Mouse (Mus musculus) hindbrain, embryonic 16.5 days (tissue): Measurements from ENCODE around the gene Ms4a8a. TPM values are rescaled to one million over a fixed set of nuclear protein-coding genes. Genes with fewer than 3 reads are reported as not detected.
"Not testable (repeated sequence)": the region's sequence is repeated elsewhere in the genome, so short reads cannot be mapped to it uniquely, and the experiment has no call there.

ENCODE experiments used
- ATAC-seq: fragments of 200-750 bp; cut with Nextera tagmentation; 2 replicates; pipeline ENCODE4 v1.8.0; 2017; ENCODE audit warnings: moderate TSS enrichment, moderate library complexity
- H3K27ac ChIP-seq: fragments of 300-500 bp; sonication (generic); 2 replicates; pipeline ENCODE4 v1.5.1; 2014; ENCODE audit warnings: low read depth, mild to moderate bottlenecking, control low read depth, low read length, moderate library complexity
- H3K27me3 ChIP-seq: fragments of 300-500 bp; sonication (generic); replicated peaks from 2 replicates; pipeline ENCODE4 v1.6.1; 2014; ENCODE audit warnings: low read length; ENCODE audit not compliant: control insufficient read depth, insufficient read depth
- H3K36me3 ChIP-seq: fragments of 300-500 bp; sonication (generic); 2 replicates; pipeline ENCODE4 v1.6.1; 2014; ENCODE audit warnings: mild to moderate bottlenecking, low read length, moderate library complexity, mixed read lengths; ENCODE audit not compliant: control insufficient read depth, insufficient read depth
- H3K4me1 ChIP-seq: fragments of 300-500 bp; sonication (generic); 2 replicates; pipeline ENCODE4 v1.6.1; 2014; ENCODE audit warnings: low read depth, low read length; ENCODE audit not compliant: control insufficient read depth, insufficient read depth
- H3K4me2 ChIP-seq: fragments of 300-500 bp; sonication (generic); 2 replicates; pipeline ENCODE4 v1.6.1; 2014; ENCODE audit warnings: mild to moderate bottlenecking, low read length, control low read depth, moderate library complexity
- H3K4me3 ChIP-seq: fragments of 300-500 bp; sonication (generic); 2 replicates; pipeline ENCODE4 v1.5.1; 2014; ENCODE audit warnings: mild to moderate bottlenecking, low read length, control low read depth, moderate library complexity
- H3K9ac ChIP-seq: fragments of 300-500 bp; sonication (generic); 2 replicates; pipeline ENCODE4 v1.6.1; 2014; ENCODE audit warnings: low read depth, mild to moderate bottlenecking, control low read depth, low read length, moderate library complexity
- H3K9me3 ChIP-seq: fragments of 300-500 bp; sonication (generic); 2 replicates; pipeline ENCODE4 v1.6.1; 2014; ENCODE audit warnings: mild to moderate bottlenecking, low read length, moderate library complexity; ENCODE audit not compliant: control insufficient read depth
- WGBS: fragments of 180-500 bp; shearing (Covaris S2); extraction: QIAGEN DNeasy Blood & Tissue Kit; methylation state at CpG from one replicate; pipeline ENCODE4 v1.1.7; 2014; 5-methylcytosine and 5-hydroxymethylcytosine counted together
- polyA plus RNA-seq: library from polyadenylated mRNA; unstranded; fragments of >200 nt; fragmentation: Nextera tagmentation; extraction: Ambion mirVana; gene quantifications from 2 replicates; pipeline ENCODE4 v1.2.1, GENCODE M21; 2015

Ms4a8a gene
- polyA plus RNA-seq, 1 experiment from 2014 or later = not detected

GRCm38 (mm10) chr19:11065202-11065875 lies 15.6 kb downstream of the Ms4a8a start:
- H3K36me3 ChIP-seq = no peaks in the 10 kb centered on the region
- no peaks in the 10 kb centered on the region for H3K27me3 ChIP-seq
- H3K4me2 ChIP-seq = no peak overlapping the region
- H3K4me1 ChIP-seq = no peaks in the 10 kb centered on the region
- no peak overlapping the region for H3K4me3 ChIP-seq
- H3K27ac ChIP-seq = no peak overlapping the region
- no peak for ATAC-seq
- H3K9me3 ChIP-seq = 0 out of 2 replicates have a peak, but pooled peaks cover 4% of the 10 kb centered on the region
- H3K9ac ChIP-seq = no peak overlapping the region
- 87% methylated on average over 2 of the region's 2 CpGs for WGBS

- no peak overlapping the region for H3K4me3 ChIP-seq
- 0 out of 2 replicates have a peak, but pooled peaks cover 2% of the 10 kb centered on the region for H3K9me3 ChIP-seq
- 91% methylated on average over 1 of the region's 1 CpGs for WGBS
- no peaks in the 10 kb centered on the region for H3K36me3 ChIP-seq
- H3K27me3 ChIP-seq = no peaks in the 10 kb centered on the region
- no peaks in the 10 kb centered on the region for H3K4me1 ChIP-seq
- H3K9ac ChIP-seq = no peak overlapping the region
- H3K4me2 ChIP-seq = no peak overlapping the region
- no peak for ATAC-seq
- H3K27ac ChIP-seq = no peak overlapping the region
Observed at GRCm38 (mm10) chr19:11060900-11061299, 20.0 kb downstream of the Ms4a8a start.

GRCm38 (mm10) chr19:11059967-11060366 lies 20.9 kb downstream of the Ms4a8a start:
- H3K4me1 ChIP-seq = no peaks in the 10 kb centered on the region
- H3K27me3 ChIP-seq = no peaks in the 10 kb centered on the region
- no peak overlapping the region for H3K27ac ChIP-seq
- no peak overlapping the region for H3K4me3 ChIP-seq
- no peak overlapping the region for H3K9ac ChIP-seq
- H3K9me3 ChIP-seq = no peaks in the 10 kb centered on the region
- H3K36me3 ChIP-seq = no peaks in the 10 kb centered on the region
- ATAC-seq = no peak
- H3K4me2 ChIP-seq = no peak overlapping the region

- ATAC-seq, H3K4me1 ChIP-seq, H3K4me2 ChIP-seq, H3K4me3 ChIP-seq, H3K9me3 ChIP-seq, H3K36me3 ChIP-seq, H3K27ac ChIP-seq, H3K27me3 ChIP-seq, H3K9ac ChIP-seq: not testable (repeated sequence)
- WGBS = 94% methylated on average over 1 of the region's 1 CpGs
Observed at GRCm38 (mm10) chr19:11055700-11056099, 25.2 kb downstream of the Ms4a8a start.

- Histone ChIP-seq H3K36me3 (no peaks in the 10 kb centered on the region), H3K27me3 (no peaks in the 10 kb centered on the region), H3K9ac (no peak overlapping the region), H3K4me1 (no peaks in the 10 kb centered on the region), H3K9me3 (no peaks in the 10 kb centered on the region), H3K4me2 (no peak overlapping the region), H3K27ac (no peak overlapping the region), H3K4me3 (no peak overlapping the region)
- ATAC-seq = no peak
- WGBS = 76% methylated on average over 3 of the region's 3 CpGs
Observed at GRCm38 (mm10) chr19:11053277-11053676, 27.6 kb downstream of the Ms4a8a start.

- no peaks in the 10 kb centered on the region for H3K27me3 ChIP-seq
- no peak overlapping the region for H3K27ac ChIP-seq
- H3K9ac ChIP-seq = no peak overlapping the region
- no peaks in the 10 kb centered on the region for H3K36me3 ChIP-seq
- H3K4me1 ChIP-seq = no peaks in the 10 kb centered on the region
- H3K4me2 ChIP-seq = no peak overlapping the region
- 75% methylated on average over 5 of the region's 5 CpGs for WGBS
- ATAC-seq = no peak
- H3K4me3 ChIP-seq = no peak overlapping the region
- H3K9me3 ChIP-seq = no peaks in the 10 kb centered on the region
Observed at GRCm38 (mm10) chr19:11052877-11053276, 28.0 kb downstream of the Ms4a8a start.

GRCm38 (mm10) chr19:11050286-11050685 lies 30.6 kb downstream of the Ms4a8a start:
- ATAC-seq = no peak

GRCm38 (mm10) chr19:11049426-11049825 lies 31.5 kb downstream of the Ms4a8a start:
- no peaks in the 10 kb centered on the region for H3K4me1 ChIP-seq
- no peak for ATAC-seq
- H3K36me3 ChIP-seq = no peaks in the 10 kb centered on the region
- H3K4me3 ChIP-seq = no peak overlapping the region
- H3K27me3 ChIP-seq = no peaks in the 10 kb centered on the region
- H3K9me3 ChIP-seq = no peaks in the 10 kb centered on the region
- no peak overlapping the region for H3K27ac ChIP-seq
- H3K4me2 ChIP-seq = no peak overlapping the region
- H3K9ac ChIP-seq = no peak overlapping the region

More at GRCm38 (mm10) chr19:11050286-11050685, 30.6 kb downstream of the Ms4a8a start:
- Histone ChIP-seq H3K27me3 (no peaks in the 10 kb centered on the region), H3K27ac (no peak overlapping the region), H3K9ac (no peak overlapping the region), H3K4me2 (no peak overlapping the region), H3K9me3 (no peaks in the 10 kb centered on the region), H3K36me3 (no peaks in the 10 kb centered on the region), H3K4me3 (no peak overlapping the region), H3K4me1 (no peaks in the 10 kb centered on the region)
- WGBS = 70% methylated on average over 2 of the region's 2 CpGs

- Histone ChIP-seq H3K27me3 (no peaks in the 10 kb centered on the region), H3K4me1 (no peaks in the 10 kb centered on the region), H3K36me3 (no peaks in the 10 kb centered on the region), H3K4me3 (no peak overlapping the region), H3K9ac (no peak overlapping the region), H3K9me3 (no peaks in the 10 kb centered on the region), H3K27ac (no peak overlapping the region), H3K4me2 (no peak overlapping the region)
- WGBS = 100% methylated on average over 1 of the region's 1 CpGs
- ATAC-seq = no peak
Observed at GRCm38 (mm10) chr19:11048503-11048902, 32.4 kb downstream of the Ms4a8a start.
